ENCODE assay signal across 29 mouse cellular contexts in the genomic region with DNA sequence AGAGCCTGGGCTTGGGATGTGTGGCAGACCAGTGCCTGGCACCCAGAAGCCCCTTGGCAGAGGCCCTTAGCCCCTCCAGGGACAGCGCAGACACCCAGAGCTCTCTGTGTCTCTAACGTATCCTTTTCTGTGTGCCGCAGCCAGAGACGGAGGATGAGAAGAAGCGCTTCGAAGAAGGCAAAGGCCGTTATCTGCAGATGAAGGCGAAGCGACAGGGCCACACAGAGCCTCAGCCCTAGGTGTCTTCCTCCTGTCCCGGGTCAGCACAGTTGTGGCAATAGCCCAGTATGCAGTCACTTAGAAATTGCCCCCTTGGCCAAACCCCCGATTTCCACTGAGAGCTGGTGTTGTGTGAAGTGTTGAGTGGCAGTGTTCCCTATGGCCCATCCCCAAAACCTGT. TPM values are rescaled to one million over a fixed set of nuclear protein-coding genes. Genes with fewer than 3 reads are reported as not detected.
DNase-seq lines count a peak whose midpoint lies in the region; ATAC-seq and TF ChIP-seq lines count a peak whose summit lies in the region.
"Had no signal": no experiment of that assay in that cellular context is flagged by ENCODE, and none has a peak within 500 bp of the region (broad histone marks: within the 10 kb centered on the region; RNA-seq: fewer than 3 reads in every experiment).

No protein-coding gene starts in this region.

- H3K9ac ChIP-seq in heart, embryonic 15.5 days: no peak overlapping the region
- H3K9ac ChIP-seq in lung, embryonic 14.5 days: no peak overlapping the region
- H3K9ac ChIP-seq in stomach, embryonic 15.5 days: no peak overlapping the region
- H3K9ac ChIP-seq in hindbrain, embryonic 16.5 days (ENCODE audit: low read depth, low read length): no peak overlapping the region
- H3K9ac ChIP-seq: forebrain, embryonic 13.5 days; hindbrain, embryonic 15.5 days; midbrain, embryonic 15.5 days had no signal

- peak overlapping the region; percentile 86; the same call in 1 of the 2 replicates for H3K27ac ChIP-seq in gastrocnemius, adult 2 months
- H3K27ac ChIP-seq in heart, embryonic 15.5 days: peak overlapping the region; percentile 93
- H3K27ac ChIP-seq in lung, embryonic 14.5 days (ENCODE audit: low read depth): peak overlapping the region; percentile 80; the same call in 1 of the 2 replicates
- H3K27ac ChIP-seq in stomach, embryonic 15.5 days: peak overlapping the region; percentile 82
- no peak overlapping the region for H3K27ac ChIP-seq in hindbrain, embryonic 16.5 days (ENCODE audit: low read depth, low read length)
- H3K27ac ChIP-seq: forebrain, embryonic 13.5 days; layer of hippocampus, adult 2 months; midbrain, embryonic 15.5 days had no signal

- H3K4me1 ChIP-seq in heart, embryonic 15.5 days (replicated peaks): peaks cover 88% of the 10 kb centered on the region
- peaks cover 16% of the 10 kb centered on the region; the same call in 1 of the 2 replicates for H3K4me1 ChIP-seq in lung, embryonic 14.5 days (ENCODE audit: insufficient read depth)
- no peaks in the 10 kb centered on the region for H3K4me1 ChIP-seq in lung, adult 2 months (ENCODE audit: control insufficient read depth, insufficient read depth, low read length)
- peaks cover 45% of the 10 kb centered on the region for H3K4me1 ChIP-seq in stomach, embryonic 15.5 days
- peaks cover 31% of the 10 kb centered on the region for H3K4me1 ChIP-seq in hindbrain, embryonic 16.5 days (ENCODE audit: control insufficient read depth, insufficient read depth, low read depth, low read length)

- TF ChIP-seq CTCF in gastrocnemius, adult 2 months (IDR thresholded peaks at IDR 0.05): no peak
- no peak for TF ChIP-seq CTCF in lung, embryonic 14.5 days (IDR thresholded peaks at IDR 0.05; ENCODE audit: low read depth)
- TF ChIP-seq CTCF in lung, adult 2 months (IDR thresholded peaks at IDR 0.05; ENCODE audit: insufficient read depth, low read length): no peak

- WGBS in heart, embryonic 15.5 days: 90% methylated on average over 11 of the region's 11 CpGs
- 87% methylated on average over 11 of the region's 11 CpGs for WGBS in lung, embryonic 14.5 days
- WGBS in lung, adult 2 months: 91% methylated on average over 11 of the region's 11 CpGs
- 92% methylated on average over 11 of the region's 11 CpGs for WGBS in stomach, embryonic 15.5 days
- 92% methylated on average over 11 of the region's 11 CpGs for WGBS in hindbrain, embryonic 16.5 days

- intact Hi-C loops in gastrocnemius, adult 2 months (cut with DNase I): no loop called here
- intact Hi-C loops in heart, postnatal 36 days (cut with DNase I): no loop called here

- H3K27me3 ChIP-seq in heart, embryonic 15.5 days: peaks cover 9% of the 10 kb centered on the region; the same call in 1 of the 2 replicates
- peaks cover 7% of the 10 kb centered on the region for H3K27me3 ChIP-seq in lung, embryonic 14.5 days (ENCODE audit: insufficient read depth, low read length)
- H3K27me3 ChIP-seq in stomach, embryonic 15.5 days (replicated peaks): peaks cover 17% of the 10 kb centered on the region; the same call in 1 of the 2 replicates
- peaks cover 5% of the 10 kb centered on the region; the same call in 1 of the 2 replicates for H3K27me3 ChIP-seq in hindbrain, embryonic 16.5 days (replicated peaks; ENCODE audit: control insufficient read depth, insufficient read depth, low read length)

- H3K4me2 ChIP-seq in heart, embryonic 15.5 days: no peak overlapping the region
- no peak overlapping the region for H3K4me2 ChIP-seq in lung, embryonic 14.5 days
- H3K4me2 ChIP-seq in stomach, embryonic 15.5 days: no peak overlapping the region
- no peak overlapping the region for H3K4me2 ChIP-seq in hindbrain, embryonic 16.5 days (ENCODE audit: low read length)
- H3K4me2 ChIP-seq: forebrain, embryonic 13.5 days; heart, embryonic 11.5 days; hindbrain, embryonic 15.5 days; midbrain, embryonic 15.5 days had no signal

- ATAC-seq in heart, embryonic 15.5 days (replicated peaks; ENCODE audit: insufficient number of reproducible peaks, insufficient read depth, low FRiP score, low read depth): no peak
- no peak for ATAC-seq in lung, embryonic 14.5 days (ENCODE audit: insufficient read depth)
- no peak for ATAC-seq in stomach, embryonic 15.5 days (ENCODE audit: insufficient read depth, low FRiP score, low read depth)
- ATAC-seq in hindbrain, embryonic 16.5 days: no peak
- ATAC-seq: activated CD4-positive, CD25-positive, alpha-beta regulatory T cell, adult 4 months; forebrain, embryonic 13.5 days; midbrain, embryonic 15.5 days had no signal

- H3K4me3 ChIP-seq in gastrocnemius, adult 2 months: no peak overlapping the region
- no peak overlapping the region for H3K4me3 ChIP-seq in heart, embryonic 15.5 days
- H3K4me3 ChIP-seq in lung, embryonic 14.5 days (ENCODE audit: low read depth, low read length): no peak overlapping the region
- H3K4me3 ChIP-seq in lung, adult 2 months (replicated peaks; ENCODE audit: extremely low read depth, low read depth, low read length): no peak overlapping the region
- no peak overlapping the region for H3K4me3 ChIP-seq in stomach, embryonic 15.5 days (replicated peaks)
- H3K4me3 ChIP-seq in hindbrain, embryonic 16.5 days (ENCODE audit: low read length): no peak overlapping the region
- H3K4me3 ChIP-seq: erythroblast, embryonic 14.5 days; forebrain, embryonic 13.5 days; hindbrain, embryonic 15.5 days; layer of hippocampus, adult 2 months; midbrain, embryonic 15.5 days; myocyte had no signal

- H3K9me3 ChIP-seq in heart, embryonic 15.5 days (replicated peaks): no peaks in the 10 kb centered on the region
- H3K9me3 ChIP-seq in lung, embryonic 14.5 days (ENCODE audit: low read depth, low read length): no peaks in the 10 kb centered on the region
- H3K9me3 ChIP-seq in stomach, embryonic 15.5 days: no peaks in the 10 kb centered on the region
- H3K9me3 ChIP-seq in hindbrain, embryonic 16.5 days (ENCODE audit: control insufficient read depth, low read length): no peaks in the 10 kb centered on the region
- H3K9me3 ChIP-seq: forebrain, embryonic 13.5 days; hindbrain, embryonic 15.5 days; megakaryocyte, embryonic 14.5 days; midbrain, embryonic 15.5 days had no signal

- no peak for DNase-seq in gastrocnemius, adult 2 months
- no peak for DNase-seq in gastrocnemius, postnatal 10 days
- no peak for DNase-seq in heart, postnatal 36 days
- DNase-seq in lung, embryonic 14.5 days: no peak
- no peak for DNase-seq in lung, adult 2 months
- DNase-seq: adrenal gland, postnatal 14 days; cerebellum, postnatal 25 days; embryo, embryonic 11 days; kidney, adult 8-10 months; kidney, postnatal 14 days; layer of hippocampus, postnatal 36 days; lung, postnatal 14 days; thymus, adult 18-20 months had no signal

- TF ChIP-seq POLR2A in lung, adult 2 months (IDR thresholded peaks at IDR 0.05; ENCODE audit: borderline replicate concordance, extremely low read depth, low read depth, low read length): no peak

- H3K36me3 ChIP-seq in heart, embryonic 15.5 days: no peaks in the 10 kb centered on the region
- no peaks in the 10 kb centered on the region for H3K36me3 ChIP-seq in lung, embryonic 14.5 days (ENCODE audit: insufficient read depth)
- H3K36me3 ChIP-seq in stomach, embryonic 15.5 days: no peaks in the 10 kb centered on the region
- H3K36me3 ChIP-seq in hindbrain, embryonic 16.5 days (ENCODE audit: control insufficient read depth, insufficient read depth, low read length): peaks cover 6% of the 10 kb centered on the region
- H3K36me3 ChIP-seq: midbrain, embryonic 15.5 days had no signal

RNA-seq across cellular contexts. Expression of a gene that starts 2.7 kb away (rescaled TPM):
- 1 to 10 TPM; 3.4 to 7.3 TPM for total RNA-seq in gastrocnemius, adult 2 months (2021)
- total RNA-seq in gastrocnemius, postnatal 10 days (2021): 10 to 100 TPM; 25.1 to 32.2 TPM
- polyA plus RNA-seq in heart, embryonic 15.5 days (2015; fragmentation: Nextera tagmentation; extraction: Ambion mirVana): 11.2 and 13.2 TPM in 2 replicates
- 10 to 100 TPM; 10.7 to 14.0 TPM for total RNA-seq in heart, postnatal 36 days (2021)
- 19.5 and 20.0 TPM in 2 replicates for polyA plus RNA-seq in lung, embryonic 14.5 days (2014; fragmentation: Nextera tagmentation; extraction: Ambion mirVana)
- polyA plus RNA-seq in lung, adult 2 months (2012; rRNA removed): 40.0 and 45.6 TPM in 2 replicates
- 12.9 and 13.5 TPM in 2 replicates for polyA plus RNA-seq in stomach, embryonic 15.5 days (2015; fragmentation: Nextera tagmentation; extraction: Ambion mirVana)
- 15.5 and 16.4 TPM in 2 replicates for polyA plus RNA-seq in hindbrain, embryonic 16.5 days (2015; fragmentation: Nextera tagmentation; extraction: Ambion mirVana)
- polyA plus RNA-seq: activated CD4-positive, CD25-positive, alpha-beta regulatory T cell, adult 4 months; erythroblast, embryonic 14.5 days had no signal

RNA-seq across cellular contexts. Expression of a gene that starts 20.1 kb away (rescaled TPM):
- not detected for total RNA-seq in gastrocnemius, adult 2 months (2021)
- not detected for total RNA-seq in gastrocnemius, postnatal 10 days (2021)
- polyA plus RNA-seq in heart, embryonic 15.5 days (2015; fragmentation: Nextera tagmentation; extraction: Ambion mirVana): not detected in 2 replicates
- not detected for total RNA-seq in heart, postnatal 36 days (2021)
- not detected in 2 replicates for polyA plus RNA-seq in lung, embryonic 14.5 days (2014; fragmentation: Nextera tagmentation; extraction: Ambion mirVana)
- polyA plus RNA-seq in lung, adult 2 months (2012; rRNA removed): 0.09 TPM in 1 of 2 replicates, not detected in the other
- 0.09 TPM in 1 of 2 replicates, not detected in the other for polyA plus RNA-seq in stomach, embryonic 15.5 days (2015; fragmentation: Nextera tagmentation; extraction: Ambion mirVana)
- 0.11 and 0.50 TPM in 2 replicates for polyA plus RNA-seq in hindbrain, embryonic 16.5 days (2015; fragmentation: Nextera tagmentation; extraction: Ambion mirVana)
- total RNA-seq: adrenal gland, postnatal 14 days; G1E; gastrocnemius, postnatal 14 days; layer of hippocampus, adult 2 months; layer of hippocampus, postnatal 36 days; liver, adult 2 months had no signal
- polyA plus RNA-seq: activated CD4-positive, CD25-positive, alpha-beta regulatory T cell, adult 4 months; erythroblast, embryonic 14.5 days; forebrain, embryonic 13.5 days; G1E; heart, embryonic 11.5 days; liver, adult 2 months; small intestine, adult 2 months had no signal

RNA-seq across cellular contexts. Expression of a gene that starts 25.7 kb away (rescaled TPM):
- total RNA-seq in gastrocnemius, adult 2 months (2021): 10 to 100 TPM; 18.1 to 19.3 TPM
- total RNA-seq in gastrocnemius, postnatal 10 days (2021): 10 to 100 TPM; 17.3 to 19.1 TPM
- 15.3 and 20.3 TPM in 2 replicates for polyA plus RNA-seq in heart, embryonic 15.5 days (2015; fragmentation: Nextera tagmentation; extraction: Ambion mirVana)
- total RNA-seq in heart, postnatal 36 days (2021): 10 to 100 TPM; 25.4 to 25.8 TPM
- 31.2 and 31.8 TPM in 2 replicates for polyA plus RNA-seq in lung, embryonic 14.5 days (2014; fragmentation: Nextera tagmentation; extraction: Ambion mirVana)
- 32.2 and 36.4 TPM in 2 replicates for polyA plus RNA-seq in lung, adult 2 months (2012; rRNA removed)
- 19.1 and 21.4 TPM in 2 replicates for polyA plus RNA-seq in stomach, embryonic 15.5 days (2015; fragmentation: Nextera tagmentation; extraction: Ambion mirVana)
- 17.2 and 22.2 TPM in 2 replicates for polyA plus RNA-seq in hindbrain, embryonic 16.5 days (2015; fragmentation: Nextera tagmentation; extraction: Ambion mirVana)

RNA-seq across cellular contexts. Expression of a gene that starts 47.5 kb away (rescaled TPM):
- total RNA-seq in gastrocnemius, adult 2 months (2021): not detected
- total RNA-seq in gastrocnemius, postnatal 10 days (2021): under 1 TPM in 1 of 2 experiments, not detected in 1; 0.40 TPM
- polyA plus RNA-seq in heart, embryonic 15.5 days (2015; fragmentation: Nextera tagmentation; extraction: Ambion mirVana): 98.4 and 103 TPM in 2 replicates
- total RNA-seq in heart, postnatal 36 days (2021): 10 to 100 TPM; 50.2 to 68.0 TPM
- polyA plus RNA-seq in lung, embryonic 14.5 days (2014; fragmentation: Nextera tagmentation; extraction: Ambion mirVana): 0.36 and 0.65 TPM in 2 replicates
- 5.8 and 5.9 TPM in 2 replicates for polyA plus RNA-seq in lung, adult 2 months (2012; rRNA removed)
- 1.0 TPM in 2 replicates for polyA plus RNA-seq in stomach, embryonic 15.5 days (2015; fragmentation: Nextera tagmentation; extraction: Ambion mirVana)
- polyA plus RNA-seq in hindbrain, embryonic 16.5 days (2015; fragmentation: Nextera tagmentation; extraction: Ambion mirVana): 9.0 and 10.6 TPM in 2 replicates
- total RNA-seq: gastrocnemius, postnatal 14 days; liver, adult 2 months had no signal
- polyA plus RNA-seq: activated CD4-positive, CD25-positive, alpha-beta regulatory T cell, adult 4 months; G1E had no signal

RNA-seq across cellular contexts. Expression of a gene that starts 54.2 kb away (rescaled TPM):
- 100 to 1,000 TPM; 235 to 261 TPM for total RNA-seq in gastrocnemius, adult 2 months (2021)
- total RNA-seq in gastrocnemius, postnatal 10 days (2021): 100 to 1,000 TPM; 305 to 332 TPM
- 180 and 243 TPM in 2 replicates for polyA plus RNA-seq in heart, embryonic 15.5 days (2015; fragmentation: Nextera tagmentation; extraction: Ambion mirVana)
- 100 to 1,000 TPM; 276 to 293 TPM for total RNA-seq in heart, postnatal 36 days (2021)
- 428 and 464 TPM in 2 replicates for polyA plus RNA-seq in lung, embryonic 14.5 days (2014; fragmentation: Nextera tagmentation; extraction: Ambion mirVana)
- 20.3 and 43.0 TPM in 2 replicates for polyA plus RNA-seq in lung, adult 2 months (2012; rRNA removed)
- 372 and 377 TPM in 2 replicates for polyA plus RNA-seq in stomach, embryonic 15.5 days (2015; fragmentation: Nextera tagmentation; extraction: Ambion mirVana)
- 125 and 138 TPM in 2 replicates for polyA plus RNA-seq in hindbrain, embryonic 16.5 days (2015; fragmentation: Nextera tagmentation; extraction: Ambion mirVana)
